Mouse (Mus musculus) embryonic fibroblast, embryonic 13.5 days (primary cell): Measurements from ENCODE around the gene 4933425L06Rik.

Source experiments
- CTCF ChIP-seq: IDR thresholded peaks from 2 replicates; pipeline ENCODE4 v1.5.1; 2011; ENCODE audit warnings: mild to moderate bottlenecking, control low read depth, low read length, moderate library complexity, borderline replicate concordance; ENCODE audit not compliant: insufficient read depth
- POLR2A ChIP-seq: IDR thresholded peaks from 2 replicates; pipeline ENCODE4 v1.6.1; 2011; ENCODE audit warnings: low read depth, mild to moderate bottlenecking, control low read depth, low read length, moderate library complexity

GRCm38 (mm10) chr13:105047377-105047776, 34.5 kb upstream of the 4933425L06Rik start:
- TF ChIP-seq CTCF, result no peak
- TF ChIP-seq POLR2A, result no peak
